Mouse (Mus musculus) testis, adult 2 months (tissue): Measurements from ENCODE around the gene Gm26602.

Source experiments
- CTCF ChIP-seq: fragments of 200-500 bp; IDR thresholded peaks from 2 replicates; pipeline ENCODE4 v1.5.1; 2012; ENCODE audit warnings: low read depth, mild to moderate bottlenecking, inconsistent platforms, low read length, moderate library complexity; ENCODE audit not compliant: control insufficient read depth, insufficient read depth, insufficient replicate concordance
- POLR2A ChIP-seq: fragments of 200-500 bp; IDR thresholded peaks from 2 replicates; pipeline ENCODE4 v1.6.1; 2012; ENCODE audit warnings: low read depth, mild to moderate bottlenecking, inconsistent platforms, low read length, moderate library complexity; ENCODE audit not compliant: control insufficient read depth

- TF ChIP-seq POLR2A (peak; percentile 69), CTCF (no peak)
These were observed 2.2 kb upstream of the Gm26602 start, which contains the start of gene Med16 for GRCm38 (mm10) chr10:79908167-79909091.
